Mouse (Mus musculus) neural tube, embryonic 11.5 days (tissue): Measurements from ENCODE around the gene Cdc6. TPM values are rescaled to one million over a fixed set of nuclear protein-coding genes. Genes with fewer than 3 reads are reported as not detected.
A peak's percentile ranks its signal among the peaks of the same experiment; 100 is the strongest.

Experiments
- ATAC-seq: fragments of 200-750 bp; cut with Nextera tagmentation; 2 replicates; pipeline ENCODE4 v1.8.0; 2017; ENCODE audit warnings: moderate number of reproducible peaks, mild to moderate bottlenecking, moderate TSS enrichment, moderate library complexity; ENCODE audit not compliant: insufficient read depth, low FRiP score, low TSS enrichment
- DNase-seq: peaks from one replicate; pipeline ENCODE4 v3.0.0-alpha.2; 2015; ENCODE audit warnings: low spot score
- H3K27ac ChIP-seq: fragments of 300-500 bp; sonication (generic); 2 replicates; pipeline ENCODE4 v1.5.1; 2014; ENCODE audit warnings: low read depth, mild to moderate bottlenecking, low read length
- H3K27me3 ChIP-seq: fragments of 300-500 bp; sonication (generic); 2 replicates; pipeline ENCODE4 v1.6.1; 2014; ENCODE audit warnings: mild to moderate bottlenecking, low read length, mixed read lengths; ENCODE audit not compliant: control insufficient read depth, insufficient read depth
- H3K36me3 ChIP-seq: fragments of 300-500 bp; sonication (generic); 2 replicates; pipeline ENCODE4 v1.6.1; 2014; ENCODE audit warnings: mild to moderate bottlenecking, low read length, moderate library complexity, mixed read lengths; ENCODE audit not compliant: control insufficient read depth, insufficient read depth
- H3K4me1 ChIP-seq: fragments of 300-500 bp; sonication (generic); 2 replicates; pipeline ENCODE4 v1.6.1; 2014; ENCODE audit warnings: low read length, mixed read lengths; ENCODE audit not compliant: control insufficient read depth, insufficient read depth
- H3K4me2 ChIP-seq: fragments of 300-500 bp; sonication (generic); 2 replicates; pipeline ENCODE4 v1.6.1; 2014; ENCODE audit warnings: low read depth, mild to moderate bottlenecking, moderate library complexity
- H3K4me3 ChIP-seq: fragments of 300-500 bp; sonication (generic); 2 replicates; pipeline ENCODE4 v1.5.1; 2014; ENCODE audit warnings: low read depth, low read length
- H3K9ac ChIP-seq: fragments of 300-500 bp; sonication (generic); 2 replicates; pipeline ENCODE4 v1.6.1; 2014; ENCODE audit warnings: mild to moderate bottlenecking, low read length
- H3K9me3 ChIP-seq: fragments of 300-500 bp; sonication (generic); 2 replicates; pipeline ENCODE4 v1.6.1; 2016; ENCODE audit warnings: low read length; ENCODE audit not compliant: control insufficient read depth
- WGBS: fragments of 180-500 bp; shearing (Covaris S2); extraction: QIAGEN DNeasy Blood & Tissue Kit; methylation state at CpG from one replicate; pipeline ENCODE4 v1.1.7; 2014; 5-methylcytosine and 5-hydroxymethylcytosine counted together
- polyA plus RNA-seq: library from polyadenylated mRNA; unstranded; fragments of >200 nt; fragmentation: Nextera tagmentation; extraction: Ambion mirVana; gene quantifications from 2 replicates; pipeline ENCODE4 v1.2.1, GENCODE M21; 2014

Cdc6 gene
- polyA plus RNA-seq, 1 experiment from 2014 or later, result 44.4 TPM

GRCm38 (mm10) chr11:98949242-98949957 is 41.8 kb downstream of the Cdc6 start:
- WGBS, result 82% methylated on average over 9 of the region's 12 CpGs
- ATAC-seq (no peak), DNase-seq (no peak)
- H3K4me3 ChIP-seq, result no peak overlapping the region
- H3K27ac ChIP-seq, result no peak overlapping the region
- no peak overlapping the region for H3K4me2 ChIP-seq
- H3K27me3 ChIP-seq, result no peaks in the 10 kb centered on the region
- H3K4me1 ChIP-seq, result peaks cover 25% of the 10 kb centered on the region
- H3K9me3 ChIP-seq, result no peaks in the 10 kb centered on the region
- H3K36me3 ChIP-seq, result 0 out of 2 replicates have a peak, but pooled peaks cover 2% of the 10 kb centered on the region
- no peak overlapping the region for H3K9ac ChIP-seq

- Histone ChIP-seq H3K27ac (no peak overlapping the region), H3K27me3 (no peaks in the 10 kb centered on the region), H3K9me3 (no peaks in the 10 kb centered on the region), H3K36me3 (0 out of 2 replicates have a peak, but pooled peaks cover 2% of the 10 kb centered on the region), H3K4me3 (no peak overlapping the region), H3K4me1 (peaks cover 27% of the 10 kb centered on the region), H3K4me2 (no peak overlapping the region), H3K9ac (no peak overlapping the region)
- whole genome bisulfite sequencing, result 86% methylated on average over 7 of the region's 7 CpGs
- ATAC-seq, result no peak
- DNase-seq, result no peak
Observed at GRCm38 (mm10) chr11:98949958-98950460, 42.4 kb downstream of the Cdc6 start.

- Histone ChIP-seq H3K36me3 (0 out of 2 replicates have a peak, but pooled peaks cover 2% of the 10 kb centered on the region), H3K4me1 (peaks cover 29% of the 10 kb centered on the region), H3K4me3 (no peak overlapping the region), H3K4me2 (no peak overlapping the region), H3K27me3 (no peaks in the 10 kb centered on the region), H3K9me3 (no peaks in the 10 kb centered on the region), H3K9ac (no peak overlapping the region), H3K27ac (no peak overlapping the region)
- ATAC-seq, result no peak
- 88% methylated on average over 9 of the region's 9 CpGs for WGBS
- no peak for DNase-seq
Observed at GRCm38 (mm10) chr11:98950484-98950883, 42.9 kb downstream of the Cdc6 start.

GRCm38 (mm10) chr11:98951026-98951906 is 43.7 kb downstream of the Cdc6 start:
- 0 out of 2 replicates have a peak overlapping the region, but pooled peaks have one; percentile 4 for H3K27ac ChIP-seq
- H3K4me3 ChIP-seq, result no peak overlapping the region
- no peak for ATAC-seq
- no peak overlapping the region for H3K9ac ChIP-seq
- H3K27me3 ChIP-seq, result no peaks in the 10 kb centered on the region
- no peak for DNase-seq
- WGBS, result 84% methylated on average over 16 of the region's 16 CpGs
- H3K4me1 ChIP-seq, result peaks cover 34% of the 10 kb centered on the region
- H3K4me2 ChIP-seq, result no peak overlapping the region
- H3K9me3 ChIP-seq, result no peaks in the 10 kb centered on the region
- 0 out of 2 replicates have a peak, but pooled peaks cover 2% of the 10 kb centered on the region for H3K36me3 ChIP-seq

GRCm38 (mm10) chr11:98952111-98952510 is 44.5 kb downstream of the Cdc6 start:
- no peak overlapping the region for H3K4me2 ChIP-seq
- no peaks in the 10 kb centered on the region for H3K27me3 ChIP-seq
- no peak overlapping the region for H3K9ac ChIP-seq
- DNase-seq, result no peak
- no peak overlapping the region for H3K27ac ChIP-seq
- no peak overlapping the region for H3K4me3 ChIP-seq
- H3K36me3 ChIP-seq, result 0 out of 2 replicates have a peak, but pooled peaks cover 2% of the 10 kb centered on the region
- H3K9me3 ChIP-seq, result no peaks in the 10 kb centered on the region
- peaks cover 33% of the 10 kb centered on the region for H3K4me1 ChIP-seq
- 92% methylated on average over 1 of the region's 1 CpGs for WGBS
- no peak for ATAC-seq

GRCm38 (mm10) chr11:98952736-98953135 is 45.1 kb downstream of the Cdc6 start:
- WGBS, result 70% methylated on average over 2 of the region's 2 CpGs
- Histone ChIP-seq H3K4me2 (no peak overlapping the region), H3K4me1 (peaks cover 27% of the 10 kb centered on the region), H3K27ac (no peak overlapping the region), H3K9ac (no peak overlapping the region), H3K36me3 (0 out of 2 replicates have a peak, but pooled peaks cover 2% of the 10 kb centered on the region), H3K4me3 (no peak overlapping the region), H3K27me3 (no peaks in the 10 kb centered on the region), H3K9me3 (no peaks in the 10 kb centered on the region)
- DNase-seq (no peak), ATAC-seq (no peak)

GRCm38 (mm10) chr11:98953361-98953760 is 45.8 kb downstream of the Cdc6 start:
- Histone ChIP-seq H3K4me1 (peaks cover 27% of the 10 kb centered on the region), H3K4me2 (no peak overlapping the region), H3K36me3 (0 out of 2 replicates have a peak, but pooled peaks cover 2% of the 10 kb centered on the region), H3K9me3 (no peaks in the 10 kb centered on the region), H3K27me3 (no peaks in the 10 kb centered on the region), H3K4me3 (no peak overlapping the region), H3K27ac (no peak overlapping the region), H3K9ac (no peak overlapping the region)
- ATAC-seq, result no peak
- DNase-seq, result no peak
- 9% methylated on average over 2 of the region's 2 CpGs for WGBS

GRCm38 (mm10) chr11:98953835-98954320 is 46.3 kb downstream of the Cdc6 start:
- DNase-seq, result no peak

More at GRCm38 (mm10) chr11:98953835-98954320, 46.3 kb downstream of the Cdc6 start:
- Histone ChIP-seq H3K4me2 (peak overlapping the region; percentile 23; the same call in 1 of the 2 replicates), H3K36me3 (0 out of 2 replicates have a peak, but pooled peaks cover 2% of the 10 kb centered on the region), H3K9me3 (no peaks in the 10 kb centered on the region), H3K4me3 (no peak overlapping the region), H3K4me1 (peaks cover 30% of the 10 kb centered on the region), H3K27me3 (no peaks in the 10 kb centered on the region), H3K27ac (peak overlapping the region; percentile 69; the same call in 1 of the 2 replicates), H3K9ac (no peak overlapping the region)
- no peak for ATAC-seq
- WGBS, result 35% methylated on average over 13 of the region's 13 CpGs
